In genomic region chr7:126817595-126817994, GRCm38 (mm10) we compare ENCODE assay signal across 31 mouse cellular contexts. TPM values are rescaled to one million over a fixed set of nuclear protein-coding genes. Genes with fewer than 3 reads are reported as not detected.
"Had no signal": no experiment of that assay in that cellular context is flagged by ENCODE, and none has a peak within 500 bp of the region (broad histone marks: within the 10 kb centered on the region; RNA-seq: fewer than 3 reads in every experiment).

No protein-coding gene starts in this region.

- H3K9ac ChIP-seq: heart, embryonic 13.5 days; heart, embryonic 15.5 days; hindbrain, embryonic 13.5 days; hindbrain, embryonic 15.5 days; kidney, embryonic 15.5 days; limb, embryonic 13.5 days; limb, embryonic 15.5 days; liver, embryonic 13.5 days; liver, embryonic 15.5 days had no signal

- DNase-seq: gastrocnemius, postnatal 14 days; heart, adult 11 months; heart, adult 2 months; heart, postnatal 14 days; heart, postnatal 36 days; kidney, adult 11 months; kidney, adult 2 months; kidney, adult 9 months; kidney, postnatal 10 days; kidney, postnatal 4 days; layer of hippocampus, postnatal 36 days; left cerebral cortex, postnatal 4 days; liver, embryonic 13.5 days had no signal

- H3K27me3 ChIP-seq: hindbrain, embryonic 15.5 days had no signal

- ATAC-seq: hindbrain, postnatal 0 days; intestine, embryonic 16.5 days had no signal

- H3K9me3 ChIP-seq: heart, embryonic 13.5 days; heart, embryonic 15.5 days; hindbrain, embryonic 13.5 days; hindbrain, embryonic 15.5 days; kidney, embryonic 15.5 days; limb, embryonic 13.5 days; limb, embryonic 15.5 days; liver, embryonic 13.5 days; liver, embryonic 15.5 days had no signal

- H3K27ac ChIP-seq: heart, adult 2 months; heart, embryonic 13.5 days; heart, embryonic 15.5 days; hindbrain, embryonic 13.5 days; hindbrain, embryonic 15.5 days; hindbrain, postnatal 0 days; kidney, embryonic 15.5 days; layer of hippocampus, adult 2 months; limb, embryonic 13.5 days; limb, embryonic 15.5 days; liver, embryonic 13.5 days; liver, embryonic 15.5 days had no signal

- H3K4me2 ChIP-seq: heart, embryonic 11.5 days; heart, embryonic 13.5 days; heart, embryonic 15.5 days; hindbrain, embryonic 13.5 days; hindbrain, embryonic 15.5 days; kidney, embryonic 15.5 days; limb, embryonic 13.5 days; limb, embryonic 15.5 days; liver, embryonic 11.5 days; liver, embryonic 13.5 days; liver, embryonic 15.5 days had no signal

- H3K4me1 ChIP-seq: limb, embryonic 13.5 days; limb, embryonic 15.5 days; liver, embryonic 13.5 days had no signal

- H3K36me3 ChIP-seq: heart, embryonic 13.5 days; heart, embryonic 15.5 days; hindbrain, embryonic 13.5 days; hindbrain, embryonic 15.5 days; kidney, embryonic 15.5 days; limb, embryonic 13.5 days; limb, embryonic 15.5 days; liver, embryonic 13.5 days; liver, embryonic 15.5 days had no signal

- H3K4me3 ChIP-seq: heart, adult 2 months; heart, embryonic 13.5 days; heart, embryonic 15.5 days; hindbrain, embryonic 13.5 days; hindbrain, embryonic 15.5 days; kidney, embryonic 15.5 days; layer of hippocampus, adult 2 months; limb, embryonic 13.5 days; limb, embryonic 15.5 days; liver, embryonic 13.5 days; liver, embryonic 15.5 days had no signal

RNA-seq across cellular contexts. Expression of gene 4930451I11Rik, which starts 13.8 kb away (rescaled TPM):
- polyA plus RNA-seq: gonadal fat pad, adult 2 months; heart, adult 2 months; heart, embryonic 11.5 days; heart, embryonic 13.5 days; heart, embryonic 15.5 days; heart, postnatal 0 days; hindbrain, embryonic 11.5 days; hindbrain, embryonic 13.5 days; intestine, embryonic 14.5 days; intestine, embryonic 16.5 days; kidney, adult 2 months; kidney, embryonic 15.5 days; limb, embryonic 11.5 days; limb, embryonic 13.5 days; limb, embryonic 15.5 days; liver, embryonic 11.5 days; liver, embryonic 13.5 days; liver, embryonic 15.5 days had no signal

RNA-seq across cellular contexts. Expression of gene Fam57b, which starts 20.1 kb away (rescaled TPM):
- polyA plus RNA-seq: limb, embryonic 11.5 days; liver, embryonic 11.5 days; liver, embryonic 15.5 days had no signal

RNA-seq across cellular contexts. Expression of gene Doc2a, which starts 29.6 kb away (rescaled TPM):
- polyA plus RNA-seq: gonadal fat pad, adult 2 months; heart, adult 2 months; heart, embryonic 15.5 days; heart, postnatal 0 days; liver, embryonic 15.5 days had no signal

RNA-seq across cellular contexts. Expression of gene Tbx6, which starts 36.3 kb away (rescaled TPM):
- polyA plus RNA-seq: heart, postnatal 0 days had no signal
